Mouse (Mus musculus): ENCODE data around the gene Sh3bgr.

Gene Sh3bgr

GRCm38 (mm10) chr16:96210856-96211255 lies 10.6 kb downstream of the Sh3bgr start:
- DNase-seq: no peak

- DNase-seq: no peak
Observed at GRCm38 (mm10) chr16:96213027-96213426, 12.8 kb downstream of the Sh3bgr start.

- peak; percentile 25 for DNase-seq
Observed at GRCm38 (mm10) chr16:96221491-96221890, 21.2 kb downstream of the Sh3bgr start.

GRCm38 (mm10) chr16:96221959-96222358 lies 21.7 kb downstream of the Sh3bgr start:
- no peak for DNase-seq

GRCm38 (mm10) chr16:96222452-96222851 lies 22.2 kb downstream of the Sh3bgr start:
- no peak for DNase-seq

GRCm38 (mm10) chr16:96228438-96228837 lies 28.2 kb downstream of the Sh3bgr start:
- no peak for DNase-seq

- no peak for DNase-seq
Observed at GRCm38 (mm10) chr16:96229044-96229555, 28.9 kb downstream of the Sh3bgr start.

GRCm38 (mm10) chr16:96230411-96230810 lies 30.2 kb downstream of the Sh3bgr start:
- peak; percentile 74 for DNase-seq

GRCm38 (mm10) chr16:96231251-96231650 lies 31.0 kb downstream of the Sh3bgr start:
- no peak for DNase-seq

- DNase-seq: no peak
Observed at GRCm38 (mm10) chr16:96231974-96232373, 31.7 kb downstream of the Sh3bgr start.

- DNase-seq: no peak
Observed at GRCm38 (mm10) chr16:96233996-96234395, 33.7 kb downstream of the Sh3bgr start.

GRCm38 (mm10) chr16:96235366-96235970 lies 35.2 kb downstream of the Sh3bgr start, which contains the start of gene B3galt5:
Gene B3galt5 (plus strand): TSS chr16:96235801.
- DNase-seq: no peak

GRCm38 (mm10) chr16:96244496-96244895 lies 44.2 kb downstream of the Sh3bgr start:
- DNase-seq: no peak

- DNase-seq: peak; percentile 91
Observed at GRCm38 (mm10) chr16:96249635-96250034, 49.4 kb downstream of the Sh3bgr start.

GRCm38 (mm10) chr16:96252146-96252545 lies 51.9 kb downstream of the Sh3bgr start:
- DNase-seq: peak; percentile 42

- DNase-seq: no peak
Observed at GRCm38 (mm10) chr16:96258429-96258828, 58.2 kb downstream of the Sh3bgr start.

- no peak for DNase-seq
Observed at GRCm38 (mm10) chr16:96271736-96272135, 71.5 kb downstream of the Sh3bgr start.

- DNase-seq: no peak
Observed at GRCm38 (mm10) chr16:96272929-96273619, 72.8 kb downstream of the Sh3bgr start.

GRCm38 (mm10) chr16:96276596-96276995 lies 76.3 kb downstream of the Sh3bgr start:
- no peak for DNase-seq
